Mouse (Mus musculus): ENCODE data around the gene Zfp423.

The Zfp423 gene

DNA sequence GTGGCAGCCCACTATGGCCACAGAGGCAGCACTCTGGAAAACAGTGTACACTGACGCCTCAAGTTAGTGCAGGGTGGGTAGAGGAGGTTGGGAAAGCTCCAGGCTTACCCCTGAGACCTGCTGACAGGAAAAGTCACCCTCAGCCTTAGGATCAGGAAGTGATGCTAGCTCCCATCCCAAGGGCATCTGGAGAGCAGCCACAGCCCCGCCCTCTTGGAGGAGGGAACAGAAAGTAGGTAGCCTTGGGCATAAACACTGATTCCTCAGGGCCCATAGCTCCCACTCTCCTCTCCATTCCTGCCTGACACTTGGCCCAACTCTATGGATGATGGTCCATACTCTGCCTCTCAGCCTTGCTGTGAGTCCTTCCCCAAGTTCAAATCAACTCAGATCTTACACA lies 205.8 kb downstream of the Zfp423 start:
- in situ Hi-C loops (cut with MboI; ENCODE audit: unreplicated experiment in 2 of 2), result no loop called here

GRCm38 (mm10) chr8:87753148-87753547 lies 206.2 kb downstream of the Zfp423 start:
- in situ Hi-C loops (cut with MboI; ENCODE audit: unreplicated experiment in 2 of 2), result no loop called here

DNA sequence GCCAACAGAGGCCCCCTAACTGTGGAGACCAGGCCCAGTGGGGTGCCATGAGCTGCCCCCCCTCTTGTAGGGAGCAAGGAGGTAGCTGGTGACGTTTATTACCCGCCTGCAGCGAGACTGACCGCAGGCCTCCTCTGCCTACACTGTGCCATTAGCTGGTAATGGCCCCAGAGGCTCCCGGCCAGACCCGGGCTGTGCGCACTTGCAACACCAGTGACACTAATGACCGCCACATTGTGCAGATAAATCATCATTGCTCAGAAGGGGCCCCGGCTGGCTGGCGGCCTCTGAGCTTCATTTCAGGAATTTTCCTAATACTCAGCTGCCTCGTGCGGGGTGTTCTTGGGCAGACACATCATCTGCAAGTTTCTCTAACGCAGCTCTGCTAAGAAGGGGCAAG lies 206.7 kb downstream of the Zfp423 start:
- in situ Hi-C loops (cut with MboI; ENCODE audit: unreplicated experiment in 2 of 2), result no loop called here

DNA sequence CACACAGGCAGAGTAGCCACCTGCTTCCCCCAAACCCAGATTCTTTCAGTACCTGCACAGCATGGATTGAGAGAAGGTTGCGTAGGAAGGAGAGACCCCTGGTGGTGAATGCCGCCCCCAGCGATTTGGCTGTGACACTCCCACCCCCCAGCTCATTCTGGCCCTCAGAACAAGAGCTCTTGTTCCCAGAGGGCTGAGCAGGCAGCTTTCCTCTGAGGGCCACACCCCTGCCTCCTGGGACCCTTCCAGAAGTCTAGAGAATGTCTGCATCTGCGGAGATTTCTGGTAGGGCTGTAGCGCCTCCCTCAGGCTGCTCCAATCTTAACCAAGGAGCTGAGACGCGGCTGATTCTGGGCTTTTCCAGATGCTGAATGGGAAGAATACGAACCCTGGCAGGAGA lies 211.8 kb downstream of the Zfp423 start:
- in situ Hi-C loops (cut with MboI; ENCODE audit: unreplicated experiment in 2 of 2), result no loop called here

GRCm38 (mm10) chr8:87747142-87747541 lies 212.3 kb downstream of the Zfp423 start:
- in situ Hi-C loops (cut with MboI; ENCODE audit: unreplicated experiment in 2 of 2), result no loop called here

- in situ Hi-C loops (cut with MboI; ENCODE audit: unreplicated experiment in 2 of 2), result no loop called here
Observed at GRCm38 (mm10) chr8:87746072-87746471, 213.3 kb downstream of the Zfp423 start.

DNA sequence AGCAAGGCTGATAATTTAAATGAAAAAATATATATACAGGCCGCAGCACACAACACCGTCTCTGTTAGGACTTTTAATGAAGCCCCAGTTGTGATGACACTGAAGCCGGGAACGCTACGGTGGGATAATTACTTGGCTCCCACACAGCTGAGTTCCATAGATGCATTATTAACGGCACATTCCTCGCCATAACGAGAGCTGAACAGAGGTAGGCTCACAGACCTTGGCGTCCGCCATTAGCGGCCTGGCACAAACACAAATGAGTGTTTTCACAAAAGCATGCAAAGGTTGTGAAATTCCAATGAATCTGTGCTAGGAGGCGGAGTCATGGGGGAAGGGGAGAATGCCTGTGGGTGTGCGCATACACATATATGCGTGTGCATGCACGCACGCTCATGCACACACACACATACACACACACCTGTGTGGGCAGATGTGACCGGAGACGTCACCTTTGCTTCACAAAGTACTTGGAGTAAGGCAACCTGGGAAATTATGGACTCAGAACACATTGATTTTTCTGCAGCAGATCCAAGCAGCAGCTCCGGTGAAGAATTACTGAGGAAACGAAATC lies 214.2 kb downstream of the Zfp423 start:
- in situ Hi-C loops (cut with MboI; ENCODE audit: unreplicated experiment in 2 of 2), result no loop called here

DNA sequence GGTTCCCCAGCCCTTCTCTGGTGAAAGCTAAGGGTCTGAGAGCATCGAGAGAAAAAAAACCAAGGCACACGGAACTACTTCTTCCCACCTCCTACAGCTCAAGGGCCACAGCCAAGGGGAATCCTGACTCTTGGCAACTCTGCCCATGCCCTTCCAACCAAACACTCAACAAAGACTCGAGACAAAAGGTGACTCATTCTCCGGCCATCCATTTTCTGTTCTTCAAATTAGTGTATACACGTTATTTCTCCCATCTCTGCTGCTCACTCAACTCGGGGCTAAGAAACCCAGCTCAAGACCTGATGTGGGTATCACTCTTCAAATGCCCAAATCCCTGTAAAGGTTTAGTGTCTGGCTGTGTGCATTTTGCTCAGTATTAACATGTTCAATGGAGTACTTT lies 214.8 kb downstream of the Zfp423 start:
- in situ Hi-C loops (cut with MboI; ENCODE audit: unreplicated experiment in 2 of 2), result no loop called here

DNA sequence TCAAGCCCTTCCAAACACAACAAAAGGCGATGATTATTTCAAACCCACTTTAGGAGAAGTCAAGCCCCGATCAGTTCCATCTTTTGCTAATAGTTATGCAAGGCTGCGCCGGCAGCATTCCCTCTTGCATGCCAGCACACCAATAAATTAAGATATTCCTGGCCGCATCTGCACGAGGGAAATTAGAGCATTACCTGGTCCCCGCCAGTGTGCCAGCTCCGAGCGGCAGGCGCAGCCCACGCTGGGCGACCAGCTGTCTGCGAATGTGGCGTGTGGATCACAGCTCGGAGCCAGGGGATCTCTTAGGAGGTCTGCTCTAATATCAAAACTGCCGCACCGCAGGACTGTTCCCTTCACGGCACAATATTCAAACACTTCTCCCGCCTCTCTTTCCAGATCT lies 217.4 kb downstream of the Zfp423 start:
- in situ Hi-C loops (cut with MboI; ENCODE audit: unreplicated experiment in 2 of 2), result no loop called here

GRCm38 (mm10) chr8:87740946-87741530 lies 218.4 kb downstream of the Zfp423 start:
- in situ Hi-C loops (cut with MboI; ENCODE audit: unreplicated experiment in 2 of 2), result no loop called here

- in situ Hi-C loops (cut with MboI; ENCODE audit: unreplicated experiment in 2 of 2), result no loop called here
Observed at GRCm38 (mm10) chr8:87737900-87738299, 221.5 kb downstream of the Zfp423 start.

DNA sequence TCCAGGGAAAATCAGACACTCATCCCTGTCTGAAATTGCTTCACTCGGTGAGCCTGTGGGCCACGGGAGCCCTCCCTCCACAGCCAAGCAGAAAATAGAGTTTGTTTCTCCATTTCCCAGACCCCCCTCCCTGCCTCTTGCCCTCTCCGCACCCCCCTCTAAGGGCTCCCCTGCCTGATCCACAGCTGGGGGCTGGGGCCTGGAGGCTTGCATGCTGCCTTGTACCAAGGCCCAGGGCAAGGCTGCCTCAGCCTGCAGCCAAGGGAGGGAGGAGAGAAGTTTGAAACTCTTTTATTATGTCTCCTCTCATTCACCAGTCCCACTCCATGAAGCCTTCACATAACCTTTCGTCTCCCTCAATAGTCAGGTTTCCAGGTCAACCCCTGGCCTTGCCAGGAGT lies 224.5 kb downstream of the Zfp423 start:
- in situ Hi-C loops (cut with MboI; ENCODE audit: unreplicated experiment in 2 of 2), result no loop called here

DNA sequence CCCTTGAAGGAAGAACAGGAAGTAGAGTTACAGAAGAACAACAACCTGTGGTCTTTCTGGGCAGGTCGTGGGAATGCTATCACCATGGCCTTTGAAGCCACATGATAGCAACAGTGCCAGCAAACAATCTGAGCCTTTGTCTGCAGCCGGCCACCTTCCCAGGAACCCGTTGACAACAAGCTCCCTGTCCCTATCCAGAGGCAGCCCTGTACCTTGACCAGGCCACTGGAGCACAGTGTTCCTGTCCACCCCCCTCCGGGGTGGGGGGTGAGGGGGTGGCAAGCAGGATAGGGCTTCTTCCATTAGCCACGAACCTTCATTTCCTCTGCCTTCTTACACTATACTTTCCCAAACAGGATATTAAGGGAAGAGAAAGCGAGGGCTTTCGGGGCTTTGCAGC lies 224.9 kb downstream of the Zfp423 start:
- in situ Hi-C loops (cut with MboI; ENCODE audit: unreplicated experiment in 2 of 2), result no loop called here

- in situ Hi-C loops (cut with MboI; ENCODE audit: unreplicated experiment in 2 of 2), result no loop called here
Observed at GRCm38 (mm10) chr8:87731062-87731461, 228.3 kb downstream of the Zfp423 start.

GRCm38 (mm10) chr8:87723015-87723414 lies 236.4 kb downstream of the Zfp423 start:
- in situ Hi-C loops (cut with MboI; ENCODE audit: unreplicated experiment in 2 of 2), result loop anchor here in 1 of 2 experiments (25.0 kb wide), 1 partner anchor 439 kb away; no protein-coding TSS in a partner anchor

- in situ Hi-C loops (cut with MboI; ENCODE audit: unreplicated experiment in 2 of 2), result loop anchor here in 1 of 2 experiments (25.0 kb wide), 1 partner anchor 443 kb away; no protein-coding TSS in a partner anchor
Observed at GRCm38 (mm10) chr8:87719137-87719815, 240.1 kb downstream of the Zfp423 start.

DNA sequence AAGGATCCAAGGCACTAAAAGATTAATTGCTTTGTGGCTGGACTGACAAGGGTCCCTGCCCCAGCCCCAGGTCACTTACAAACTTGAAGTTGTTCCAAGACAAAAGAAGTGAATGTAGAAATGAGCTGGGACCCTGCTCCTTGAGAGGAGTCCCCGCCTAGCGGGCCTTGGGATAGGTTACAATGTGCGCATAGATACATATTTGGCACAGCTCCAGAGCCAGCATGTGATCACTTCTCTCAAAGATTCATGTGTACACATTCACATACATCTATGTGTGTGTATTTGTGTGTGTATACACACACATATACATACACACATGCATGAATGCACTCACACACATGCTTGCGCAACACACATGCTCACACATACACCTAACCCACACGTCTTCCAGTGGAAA lies 241.9 kb downstream of the Zfp423 start:
- in situ Hi-C loops (cut with MboI; ENCODE audit: unreplicated experiment in 2 of 2), result loop anchor here in 1 of 2 experiments (25.0 kb wide), 1 partner anchor 445 kb away; no protein-coding TSS in a partner anchor

DNA sequence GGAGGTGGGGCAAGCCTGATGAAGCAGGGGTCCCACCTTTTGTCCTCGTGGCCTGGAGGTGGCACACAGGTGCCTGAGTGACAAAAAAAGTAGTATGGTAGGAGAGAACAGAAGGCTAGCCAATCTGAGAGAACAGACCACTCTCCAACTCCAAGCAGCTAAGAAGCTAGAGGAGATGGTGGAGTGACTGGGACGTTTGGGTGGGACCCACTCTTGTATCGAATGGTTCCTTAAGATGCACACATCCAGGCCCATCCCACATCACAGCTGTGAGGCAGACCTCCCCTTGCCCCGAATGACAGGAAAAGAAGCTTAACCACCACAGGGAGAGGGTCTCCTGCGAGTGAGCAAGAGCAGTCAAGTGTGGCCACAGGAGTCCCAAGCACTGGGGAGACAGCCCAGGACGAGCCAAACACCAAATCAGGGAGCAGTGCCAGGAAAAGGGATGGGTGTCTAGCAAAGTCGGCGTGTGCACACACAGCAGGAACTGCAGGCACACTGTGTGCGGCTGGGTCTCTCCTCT lies 242.6 kb downstream of the Zfp423 start:
- in situ Hi-C loops (cut with MboI; ENCODE audit: unreplicated experiment in 2 of 2), result loop anchor here in 1 of 2 experiments (25.0 kb wide), 1 partner anchor 446 kb away; no protein-coding TSS in a partner anchor

- in situ Hi-C loops (cut with MboI; ENCODE audit: unreplicated experiment in 2 of 2), result loop anchor here in 1 of 2 experiments (25.0 kb wide), 1 partner anchor 446 kb away; no protein-coding TSS in a partner anchor
Observed at GRCm38 (mm10) chr8:87715731-87716682, 243.4 kb downstream of the Zfp423 start.

GRCm38 (mm10) chr8:87713946-87714345 lies 245.4 kb downstream of the Zfp423 start:
- in situ Hi-C loops (cut with MboI; ENCODE audit: unreplicated experiment in 2 of 2), result loop anchor here in 1 of 2 experiments (25.0 kb wide), 1 partner anchor 448 kb away; no protein-coding TSS in a partner anchor

Data from v-Abl transformed pro-B cells (cell line).